Mouse (Mus musculus): ENCODE results near the gene 4931414P19Rik. TPM values are rescaled to one million over a fixed set of nuclear protein-coding genes. Genes with fewer than 3 reads are reported as not detected.
"Not testable (repeated sequence)": the region's sequence is repeated elsewhere in the genome, so short reads cannot be mapped to it uniquely, and the experiment has no call there.

The 4931414P19Rik gene
- polyA plus RNA-seq, 1 experiment from 2014 or later, result 10.2 TPM

GRCm38 (mm10) chr14:54623334-54623733 is 17.5 kb upstream of the 4931414P19Rik start:
- Histone ChIP-seq H3K4me3 (replicated peaks) (no peak overlapping the region), H3K27ac (no peak overlapping the region), H3K9me3 (replicated peaks) (no peaks in the 10 kb centered on the region), H3K36me3 (no peaks in the 10 kb centered on the region), H3K9ac (no peak overlapping the region), H3K4me1 (no peaks in the 10 kb centered on the region), H3K27me3 (no peaks in the 10 kb centered on the region), H3K4me2 (no peak overlapping the region)
- no peak for ATAC-seq (replicated peaks; ENCODE audit: low FRiP score)
- 84% methylated on average over 6 of the region's 6 CpGs for whole genome bisulfite sequencing

- no peak within 1 kb of the TSS for H3K4me2 ChIP-seq
- no peak for ATAC-seq (replicated peaks; ENCODE audit: low FRiP score)
- peaks cover 4% of the 10 kb centered on the region for H3K36me3 ChIP-seq
- no peaks in the 10 kb centered on the region for H3K9me3 ChIP-seq (replicated peaks)
- H3K4me1 ChIP-seq, result peaks cover 11% of the 10 kb centered on the region
- no peak within 1 kb of the TSS for H3K9ac ChIP-seq
- no peak within 1 kb of the TSS for H3K27ac ChIP-seq
- H3K27me3 ChIP-seq, result no peaks in the 10 kb centered on the region
- WGBS, result 80% methylated on average over 1 of the region's 1 CpGs
- H3K4me3 ChIP-seq (replicated peaks), result no peak within 1 kb of the TSS
These were observed 15.3 kb upstream of the 4931414P19Rik start, which contains the start of gene Psmb11 for GRCm38 (mm10) chr14:54621133-54621532. TSS of gene Psmb11 (plus strand) at chr14:54621433.

GRCm38 (mm10) chr14:54617897-54618365 is 12.1 kb upstream of the 4931414P19Rik start, which contains the start of gene Psmb5:
TSS of gene Psmb5 (minus strand) at chr14:54618022.
- peak within 1 kb of the TSS; percentile 86 for H3K4me3 ChIP-seq (replicated peaks)
- H3K9ac ChIP-seq, result peak within 1 kb of the TSS; percentile 89
- peak within 1 kb of the TSS; percentile 65 for H3K4me2 ChIP-seq
- ATAC-seq (replicated peaks; ENCODE audit: low FRiP score), result peak; percentile 89
- peaks cover 12% of the 10 kb centered on the region for H3K4me1 ChIP-seq
- no peaks in the 10 kb centered on the region for H3K27me3 ChIP-seq
- H3K27ac ChIP-seq, result peak within 1 kb of the TSS; percentile 87
- no peaks in the 10 kb centered on the region for H3K9me3 ChIP-seq (replicated peaks)
- H3K36me3 ChIP-seq, result peaks cover 30% of the 10 kb centered on the region
- under 1% methylated on average over 25 of the region's 25 CpGs for WGBS

- H3K4me2 ChIP-seq, result peak overlapping the region; percentile 65
- 1% methylated on average over 38 of the region's 38 CpGs for WGBS
- H3K27me3 ChIP-seq, result no peaks in the 10 kb centered on the region
- H3K9ac ChIP-seq, result peak overlapping the region; percentile 89
- H3K4me1 ChIP-seq, result peaks cover 12% of the 10 kb centered on the region
- no peaks in the 10 kb centered on the region for H3K9me3 ChIP-seq (replicated peaks)
- peak overlapping the region; percentile 86 for H3K4me3 ChIP-seq (replicated peaks)
- peak overlapping the region; percentile 87 for H3K27ac ChIP-seq
- ATAC-seq (replicated peaks; ENCODE audit: low FRiP score), result peak; percentile 55
- H3K36me3 ChIP-seq, result peaks cover 35% of the 10 kb centered on the region
These were observed 11.5 kb upstream of the 4931414P19Rik start for GRCm38 (mm10) chr14:54617152-54617896.

GRCm38 (mm10) chr14:54616226-54616825 is 10.5 kb upstream of the 4931414P19Rik start:
- peak overlapping the region; percentile 86 for H3K4me3 ChIP-seq (replicated peaks)
- H3K9ac ChIP-seq, result no peak overlapping the region
- no peak for ATAC-seq (replicated peaks; ENCODE audit: low FRiP score)
- H3K4me1 ChIP-seq, result peaks cover 12% of the 10 kb centered on the region
- H3K9me3 ChIP-seq (replicated peaks), result no peaks in the 10 kb centered on the region
- H3K4me2 ChIP-seq, result peak overlapping the region; percentile 65; the same call in 1 of the 2 replicates
- H3K36me3 ChIP-seq, result peaks cover 43% of the 10 kb centered on the region
- H3K27ac ChIP-seq, result no peak overlapping the region
- WGBS, result 91% methylated on average over 16 of the region's 16 CpGs
- H3K27me3 ChIP-seq, result no peaks in the 10 kb centered on the region

- peaks cover 48% of the 10 kb centered on the region for H3K36me3 ChIP-seq
These were observed 8.3 kb upstream of the 4931414P19Rik start for GRCm38 (mm10) chr14:54614130-54614529.

GRCm38 (mm10) chr14:54610648-54611047 is 4.9 kb upstream of the 4931414P19Rik start:
- H3K36me3 ChIP-seq, result peaks cover 39% of the 10 kb centered on the region
- no peaks in the 10 kb centered on the region for H3K9me3 ChIP-seq (replicated peaks)
- H3K27me3 ChIP-seq, result no peaks in the 10 kb centered on the region
- no peak overlapping the region for H3K4me2 ChIP-seq
- no peak overlapping the region for H3K4me3 ChIP-seq (replicated peaks)
- no peak for ATAC-seq (replicated peaks; ENCODE audit: low FRiP score)
- no peak overlapping the region for H3K9ac ChIP-seq
- peaks cover 5% of the 10 kb centered on the region; the same call in 1 of the 2 replicates for H3K4me1 ChIP-seq
- 81% methylated on average over 6 of the region's 6 CpGs for WGBS
- no peak overlapping the region for H3K27ac ChIP-seq

More at GRCm38 (mm10) chr14:54614130-54614529, 8.3 kb upstream of the 4931414P19Rik start:
- not testable (repeated sequence) for H3K27me3 ChIP-seq; H3K4me2 ChIP-seq; ATAC-seq (replicated peaks; ENCODE audit: low FRiP score); H3K9ac ChIP-seq; H3K4me3 ChIP-seq (replicated peaks); H3K27ac ChIP-seq; H3K9me3 ChIP-seq (replicated peaks)
- H3K4me1 ChIP-seq, result peaks cover 14% of the 10 kb centered on the region
- WGBS, result 87% methylated on average over 16 of the region's 16 CpGs

- H3K9me3 ChIP-seq (replicated peaks), result no peaks in the 10 kb centered on the region
- no peak overlapping the region for H3K27ac ChIP-seq
- H3K4me1 ChIP-seq, result peaks cover 9% of the 10 kb centered on the region
- ATAC-seq (replicated peaks; ENCODE audit: low FRiP score), result no peak
- no peak overlapping the region for H3K9ac ChIP-seq
- no peaks in the 10 kb centered on the region for H3K27me3 ChIP-seq
- no peak overlapping the region for H3K4me3 ChIP-seq (replicated peaks)
- H3K4me2 ChIP-seq, result no peak overlapping the region
- H3K36me3 ChIP-seq, result peaks cover 34% of the 10 kb centered on the region
- WGBS, result 91% methylated on average over 4 of the region's 4 CpGs
These were observed 4.2 kb upstream of the 4931414P19Rik start for GRCm38 (mm10) chr14:54609962-54610361.

GRCm38 (mm10) chr14:54609245-54609644 is 3.5 kb upstream of the 4931414P19Rik start:
- Histone ChIP-seq H3K4me2 (no peak overlapping the region), H3K4me1 (peaks cover 16% of the 10 kb centered on the region), H3K4me3 (replicated peaks) (no peak overlapping the region), H3K9me3 (replicated peaks) (no peaks in the 10 kb centered on the region), H3K27me3 (no peaks in the 10 kb centered on the region), H3K36me3 (peaks cover 26% of the 10 kb centered on the region), H3K27ac (no peak overlapping the region), H3K9ac (no peak overlapping the region)
- 58% methylated on average over 4 of the region's 4 CpGs for WGBS
- no peak for ATAC-seq (replicated peaks; ENCODE audit: low FRiP score)

- peak overlapping the region; percentile 24; the same call in 1 of the 2 replicates for H3K27ac ChIP-seq
- no peak for ATAC-seq (replicated peaks; ENCODE audit: low FRiP score)
- H3K4me1 ChIP-seq, result peaks cover 22% of the 10 kb centered on the region
- no peak overlapping the region for H3K4me3 ChIP-seq (replicated peaks)
- no peaks in the 10 kb centered on the region for H3K9me3 ChIP-seq (replicated peaks)
- no peak overlapping the region for H3K4me2 ChIP-seq
- no peak overlapping the region for H3K9ac ChIP-seq
- no peaks in the 10 kb centered on the region for H3K27me3 ChIP-seq
- 53% methylated on average over 8 of the region's 8 CpGs for WGBS
- H3K36me3 ChIP-seq, result peaks cover 13% of the 10 kb centered on the region
These were observed 1.4 kb upstream of the 4931414P19Rik start for GRCm38 (mm10) chr14:54607226-54607625.

GRCm38 (mm10) chr14:54603686-54604085 is 2.1 kb downstream of the 4931414P19Rik start:
- ATAC-seq (replicated peaks; ENCODE audit: low FRiP score), result no peak
- H3K9ac ChIP-seq, result no peak overlapping the region
- H3K4me2 ChIP-seq, result peak overlapping the region; percentile 55
- peak overlapping the region; percentile 92 for H3K27ac ChIP-seq
- peaks cover 20% of the 10 kb centered on the region for H3K4me1 ChIP-seq
- peaks cover 5% of the 10 kb centered on the region for H3K36me3 ChIP-seq
- WGBS, result 82% methylated on average over 8 of the region's 8 CpGs
- H3K27me3 ChIP-seq, result no peaks in the 10 kb centered on the region
- peak overlapping the region; percentile 61 for H3K4me3 ChIP-seq (replicated peaks)
- H3K9me3 ChIP-seq (replicated peaks), result no peaks in the 10 kb centered on the region

GRCm38 (mm10) chr14:54603038-54603654 is 2.6 kb downstream of the 4931414P19Rik start:
- WGBS, result under 1% methylated on average over 46 of the region's 46 CpGs
- peak overlapping the region; percentile 55 for H3K4me2 ChIP-seq
- H3K4me3 ChIP-seq (replicated peaks), result peak overlapping the region; percentile 61
- H3K27me3 ChIP-seq, result no peaks in the 10 kb centered on the region
- H3K4me1 ChIP-seq, result peaks cover 20% of the 10 kb centered on the region
- peak; percentile 99 for ATAC-seq (replicated peaks; ENCODE audit: low FRiP score)
- H3K27ac ChIP-seq, result peak overlapping the region; percentile 92
- H3K9me3 ChIP-seq (replicated peaks), result no peaks in the 10 kb centered on the region
- H3K9ac ChIP-seq, result peak overlapping the region; percentile 60
- H3K36me3 ChIP-seq, result peaks cover 5% of the 10 kb centered on the region

Measured in kidney, embryonic 15.5 days (tissue).